Mouse (Mus musculus) right cerebral cortex, adult 18-20 months (tissue): ENCODE measurements around the gene Sox6.
"Not testable (repeated sequence)": the region's sequence is repeated elsewhere in the genome, so short reads cannot be mapped to it uniquely, and the experiment has no call there.

Experiments
- DNase-seq: peaks from one replicate; pipeline ENCODE4 v3.0.0; 2022; ENCODE audit warnings: mixed read lengths

Gene Sox6

GRCm38 (mm10) chr7:116038511-116038910, at the start of gene Sox6:
Gene Sox6, minus strand, starts transcription at chr7:116038796.
- no peak for DNase-seq

GRCm38 (mm10) chr7:116084366-116084765, 45.8 kb upstream of the Sox6 start, which contains the start of gene Gm4353:
Gene Gm4353, minus strand, starts transcription at chr7:116084635.
- not testable (repeated sequence) for DNase-seq

- no peak for DNase-seq
These were observed 22.1 kb upstream of the Sox6 start for GRCm38 (mm10) chr7:116060739-116061138.

GRCm38 (mm10) chr7:116040470-116041019, 1.9 kb upstream of the Sox6 start:
- DNase-seq = no peak

- DNase-seq = peak; percentile 85
These were observed 1.2 kb upstream of the Sox6 start for GRCm38 (mm10) chr7:116039538-116040466.

GRCm38 (mm10) chr7:116039196-116039537, 571 bp upstream of the Sox6 start, which contains the start of gene 1110004F10Rik:
Gene 1110004F10Rik, plus strand, starts transcription at chr7:116039397.
- no peak for DNase-seq

- DNase-seq = no peak
These were observed 572 bp downstream of the Sox6 start for GRCm38 (mm10) chr7:116038024-116038423.

- no peak for DNase-seq
These were observed 1.7 kb downstream of the Sox6 start for GRCm38 (mm10) chr7:116036591-116037555.

- DNase-seq = no peak
These were observed 3.1 kb downstream of the Sox6 start for GRCm38 (mm10) chr7:116035504-116035903.

GRCm38 (mm10) chr7:116034282-116034758, 4.3 kb downstream of the Sox6 start:
- peak; percentile 34 for DNase-seq

GRCm38 (mm10) chr7:116033371-116034241, 5.0 kb downstream of the Sox6 start:
- DNase-seq = peak; percentile 36

GRCm38 (mm10) chr7:116032596-116033307, 5.8 kb downstream of the Sox6 start:
- peak; percentile 74 for DNase-seq

GRCm38 (mm10) chr7:116031718-116032595, 6.6 kb downstream of the Sox6 start:
- peak; percentile 14 for DNase-seq

GRCm38 (mm10) chr7:116031388-116031717, 7.2 kb downstream of the Sox6 start:
- no peak for DNase-seq

GRCm38 (mm10) chr7:116030597-116031387, 7.8 kb downstream of the Sox6 start:
- DNase-seq = no peak

- no peak for DNase-seq
These were observed 8.6 kb downstream of the Sox6 start for GRCm38 (mm10) chr7:116029991-116030390.

- no peak for DNase-seq
These were observed 35.9 kb downstream of the Sox6 start for GRCm38 (mm10) chr7:116002726-116003125.

GRCm38 (mm10) chr7:115988109-115988779, 50.4 kb downstream of the Sox6 start:
- no peak for DNase-seq

- no peak for DNase-seq
These were observed 52.9 kb downstream of the Sox6 start for GRCm38 (mm10) chr7:115985716-115986115.
